Mouse (Mus musculus) lung, embryonic 14.5 days (tissue): ENCODE results near the gene Slc28a3. TPM values are rescaled to one million over a fixed set of nuclear protein-coding genes. Genes with fewer than 3 reads are reported as not detected.

Source experiments
- ATAC-seq: fragments of 200-750 bp; cut with Nextera tagmentation; 2 replicates; pipeline ENCODE4 v1.8.0; 2017; ENCODE audit warnings: mild to moderate bottlenecking, moderate TSS enrichment, moderate library complexity; ENCODE audit not compliant: insufficient read depth
- DNase-seq: peaks from one replicate; pipeline ENCODE4 v3.0.0-alpha.2; 2015
- H3K27ac ChIP-seq: fragments of 300-500 bp; sonication (generic); 2 replicates; pipeline ENCODE4 v1.5.1; 2014; ENCODE audit warnings: low read depth, mild to moderate bottlenecking, moderate library complexity
- H3K27me3 ChIP-seq: fragments of 300-500 bp; sonication (generic); 2 replicates; pipeline ENCODE4 v1.6.1; 2014; ENCODE audit warnings: low read length, control low read depth; ENCODE audit not compliant: insufficient read depth
- H3K36me3 ChIP-seq: fragments of 300-500 bp; sonication (generic); 2 replicates; pipeline ENCODE4 v1.6.1; 2014; ENCODE audit warnings: control low read depth; ENCODE audit not compliant: insufficient read depth
- H3K4me1 ChIP-seq: fragments of 300-500 bp; sonication (generic); 2 replicates; pipeline ENCODE4 v1.6.1; 2014; ENCODE audit warnings: antibody characterized with exemption, control low read depth; ENCODE audit not compliant: insufficient read depth
- H3K4me2 ChIP-seq: fragments of 300-500 bp; sonication (generic); 2 replicates; pipeline ENCODE4 v1.6.1; 2014; ENCODE audit warnings: mild to moderate bottlenecking
- H3K4me3 ChIP-seq: fragments of 300-500 bp; sonication (generic); 2 replicates; pipeline ENCODE4 v1.5.1; 2014; ENCODE audit warnings: low read depth, low read length
- H3K9ac ChIP-seq: fragments of 300-500 bp; sonication (generic); 2 replicates; pipeline ENCODE4 v1.6.1; 2014
- H3K9me3 ChIP-seq: fragments of 300-500 bp; sonication (generic); 2 replicates; pipeline ENCODE4 v1.6.1; 2016; ENCODE audit warnings: low read depth, low read length, control low read depth
- CTCF ChIP-seq: IDR thresholded peaks from 2 replicates; pipeline ENCODE4 v1.5.1; 2016; ENCODE audit warnings: antibody characterized with exemption, low read depth
- WGBS: fragments of 180-500 bp; shearing (Covaris S2); extraction: QIAGEN DNeasy Blood & Tissue Kit; methylation state at CpG from one replicate; pipeline ENCODE4 v1.1.7; 2014; 5-methylcytosine and 5-hydroxymethylcytosine counted together
- polyA plus RNA-seq: library from polyadenylated mRNA; unstranded; fragments of >200 nt; fragmentation: Nextera tagmentation; extraction: Ambion mirVana; gene quantifications from 2 replicates; pipeline ENCODE4 v1.2.1, GENCODE M21; 2014

Gene Slc28a3
- polyA plus RNA-seq, 1 experiment from 2014 or later: 0.08 TPM

GRCm38 (mm10) chr13:58537916-58538233, 72.8 kb downstream of the Slc28a3 start:
- no peak overlapping the region for H3K4me2 ChIP-seq
- no peak overlapping the region for H3K27ac ChIP-seq
- H3K4me3 ChIP-seq: no peak overlapping the region
- no peaks in the 10 kb centered on the region for H3K4me1 ChIP-seq
- no peaks in the 10 kb centered on the region for H3K9me3 ChIP-seq
- no peaks in the 10 kb centered on the region for H3K36me3 ChIP-seq
- no peak overlapping the region for H3K9ac ChIP-seq
- DNase-seq: no peak
- TF ChIP-seq CTCF: no peak
- ATAC-seq: no peak
- H3K27me3 ChIP-seq: no peaks in the 10 kb centered on the region
- WGBS: 42% methylated on average over 6 of the region's 6 CpGs

- no peaks in the 10 kb centered on the region for H3K4me1 ChIP-seq
- no peak overlapping the region for H3K9ac ChIP-seq
- H3K36me3 ChIP-seq: no peaks in the 10 kb centered on the region
- H3K9me3 ChIP-seq: no peaks in the 10 kb centered on the region
- no peak overlapping the region for H3K4me3 ChIP-seq
- DNase-seq (no peak), ATAC-seq (no peak)
- H3K27me3 ChIP-seq: no peaks in the 10 kb centered on the region
- no peak overlapping the region for H3K4me2 ChIP-seq
- 88% methylated on average over 6 of the region's 6 CpGs for WGBS
- H3K27ac ChIP-seq: no peak overlapping the region
- TF ChIP-seq CTCF: no peak
Measured at GRCm38 (mm10) chr13:58537232-58537915, 73.3 kb downstream of the Slc28a3 start.

GRCm38 (mm10) chr13:58536466-58537231, 74.0 kb downstream of the Slc28a3 start:
- no peak overlapping the region for H3K4me2 ChIP-seq
- no peak overlapping the region for H3K27ac ChIP-seq
- H3K27me3 ChIP-seq: no peaks in the 10 kb centered on the region
- no peak for TF ChIP-seq CTCF
- DNase-seq: no peak
- no peaks in the 10 kb centered on the region for H3K36me3 ChIP-seq
- H3K4me1 ChIP-seq: no peaks in the 10 kb centered on the region
- no peaks in the 10 kb centered on the region for H3K9me3 ChIP-seq
- ATAC-seq: no peak
- H3K4me3 ChIP-seq: no peak overlapping the region
- H3K9ac ChIP-seq: no peak overlapping the region
- 70% methylated on average over 2 of the region's 2 CpGs for WGBS

GRCm38 (mm10) chr13:58535321-58535720, 75.4 kb downstream of the Slc28a3 start:
- Histone ChIP-seq H3K27me3 (no peaks in the 10 kb centered on the region), H3K9me3 (no peaks in the 10 kb centered on the region), H3K4me1 (no peaks in the 10 kb centered on the region), H3K4me2 (no peak overlapping the region), H3K36me3 (no peaks in the 10 kb centered on the region), H3K4me3 (no peak overlapping the region), H3K27ac (no peak overlapping the region), H3K9ac (no peak overlapping the region)
- ATAC-seq (no peak), DNase-seq (no peak)
- WGBS: 53% methylated on average over 2 of the region's 2 CpGs
- TF ChIP-seq CTCF: no peak

- ATAC-seq (no peak), DNase-seq (no peak)
- Histone ChIP-seq H3K4me1 (no peaks in the 10 kb centered on the region), H3K4me2 (no peak overlapping the region), H3K4me3 (no peak overlapping the region), H3K36me3 (no peaks in the 10 kb centered on the region), H3K27me3 (no peaks in the 10 kb centered on the region), H3K27ac (no peak overlapping the region), H3K9ac (no peak overlapping the region), H3K9me3 (no peaks in the 10 kb centered on the region)
- no peak for TF ChIP-seq CTCF
- WGBS: 58% methylated on average over 3 of the region's 3 CpGs
Measured at GRCm38 (mm10) chr13:58534861-58535260, 75.8 kb downstream of the Slc28a3 start.

GRCm38 (mm10) chr13:58534216-58534841, 76.3 kb downstream of the Slc28a3 start:
- Histone ChIP-seq H3K4me2 (no peak overlapping the region), H3K27ac (no peak overlapping the region), H3K27me3 (no peaks in the 10 kb centered on the region), H3K9ac (no peak overlapping the region), H3K4me3 (no peak overlapping the region), H3K36me3 (no peaks in the 10 kb centered on the region), H3K9me3 (no peaks in the 10 kb centered on the region), H3K4me1 (no peaks in the 10 kb centered on the region)
- ATAC-seq (no peak), DNase-seq (no peak)
- no peak for TF ChIP-seq CTCF
- WGBS: 66% methylated on average over 7 of the region's 7 CpGs

GRCm38 (mm10) chr13:58524581-58524980, 86.1 kb downstream of the Slc28a3 start:
- 84% methylated on average over 3 of the region's 3 CpGs for WGBS
- no peaks in the 10 kb centered on the region for H3K9me3 ChIP-seq
- no peaks in the 10 kb centered on the region for H3K27me3 ChIP-seq
- no peak overlapping the region for H3K4me2 ChIP-seq
- H3K36me3 ChIP-seq: no peaks in the 10 kb centered on the region
- no peak overlapping the region for H3K9ac ChIP-seq
- 0 out of 2 replicates have a peak, but pooled peaks have one; percentile 9 for TF ChIP-seq CTCF
- ATAC-seq (no peak), DNase-seq (no peak)
- no peaks in the 10 kb centered on the region for H3K4me1 ChIP-seq
- H3K27ac ChIP-seq: no peak overlapping the region
- no peak overlapping the region for H3K4me3 ChIP-seq
